ENCODE assay signal across 34 mouse cellular contexts in genomic region chr3:67947000-67947399, GRCm38 (mm10). TPM values are rescaled to one million over a fixed set of nuclear protein-coding genes. Genes with fewer than 3 reads are reported as not detected.
"Had no signal": no experiment of that assay in that cellular context is flagged by ENCODE, and none has a peak within 500 bp of the region (broad histone marks: within the 10 kb centered on the region; RNA-seq: fewer than 3 reads in every experiment).

No protein-coding gene starts in this region.

- DNase-seq: gastrocnemius, postnatal 14 days; gastrocnemius, postnatal 36 days; heart, adult 11 months; heart, adult 2 months; heart, postnatal 14 days; heart, postnatal 36 days; kidney, adult 11 months; kidney, adult 2 months; kidney, adult 9 months; kidney, postnatal 14 days; kidney, postnatal 36 days; layer of hippocampus, adult 9-11 months; layer of hippocampus, postnatal 36 days; left cerebral cortex, postnatal 4 days had no signal

- H3K4me2 ChIP-seq: heart, embryonic 11.5 days; heart, embryonic 13.5 days; heart, embryonic 15.5 days; hindbrain, embryonic 13.5 days; hindbrain, embryonic 15.5 days; kidney, embryonic 15.5 days; limb, embryonic 13.5 days; limb, embryonic 15.5 days; liver, embryonic 11.5 days had no signal

- H3K27me3 ChIP-seq: heart, embryonic 13.5 days; heart, embryonic 15.5 days; hindbrain, embryonic 13.5 days; hindbrain, embryonic 15.5 days; kidney, embryonic 15.5 days; limb, embryonic 13.5 days; limb, embryonic 15.5 days had no signal

- H3K27ac ChIP-seq: heart, adult 2 months; heart, embryonic 13.5 days; heart, embryonic 15.5 days; hindbrain, embryonic 13.5 days; hindbrain, embryonic 15.5 days; hindbrain, postnatal 0 days; kidney, embryonic 15.5 days; kidney, postnatal 0 days; limb, embryonic 13.5 days; limb, embryonic 15.5 days had no signal

- H3K4me3 ChIP-seq: heart, adult 2 months; heart, embryonic 13.5 days; heart, embryonic 15.5 days; hindbrain, embryonic 13.5 days; hindbrain, embryonic 15.5 days; kidney, embryonic 15.5 days; limb, embryonic 13.5 days; limb, embryonic 15.5 days had no signal

- H3K36me3 ChIP-seq: heart, embryonic 13.5 days; heart, embryonic 15.5 days; hindbrain, embryonic 13.5 days; hindbrain, embryonic 15.5 days; kidney, embryonic 15.5 days; limb, embryonic 13.5 days; limb, embryonic 15.5 days had no signal

- H3K9ac ChIP-seq: heart, embryonic 13.5 days; heart, embryonic 15.5 days; hindbrain, embryonic 13.5 days; hindbrain, embryonic 15.5 days; kidney, embryonic 15.5 days; limb, embryonic 13.5 days; limb, embryonic 15.5 days had no signal

- H3K4me1 ChIP-seq: hindbrain, embryonic 13.5 days; hindbrain, embryonic 15.5 days; kidney, embryonic 15.5 days; limb, embryonic 13.5 days; limb, embryonic 15.5 days had no signal

- ATAC-seq: hindbrain, postnatal 0 days; intestine, embryonic 16.5 days had no signal

- H3K9me3 ChIP-seq: heart, embryonic 13.5 days; heart, embryonic 15.5 days; hindbrain, embryonic 13.5 days; hindbrain, embryonic 15.5 days; kidney, embryonic 15.5 days; limb, embryonic 13.5 days; limb, embryonic 15.5 days had no signal

RNA-seq across cellular contexts. Expression of gene Iqschfp, which starts 55.0 kb away (rescaled TPM):
- total RNA-seq: gastrocnemius, adult 18-20 months; gastrocnemius, adult 8-10 months; gastrocnemius, postnatal 14 days; gastrocnemius, postnatal 36 days; heart, adult 2 months; heart, postnatal 14 days; heart, postnatal 36 days; hematopoietic stem cell, adult 5-6 weeks had no signal
- polyA plus RNA-seq: gonadal fat pad, adult 2 months; heart, adult 2 months; heart, embryonic 13.5 days; heart, embryonic 15.5 days; heart, postnatal 0 days; intestine, embryonic 14.5 days; intestine, embryonic 16.5 days; kidney, adult 2 months; kidney, embryonic 15.5 days; large intestine, adult 2 months; limb, embryonic 13.5 days; liver, embryonic 11.5 days had no signal

RNA-seq across cellular contexts. Expression of gene Iqcj, which starts 55.0 kb away (rescaled TPM):
- total RNA-seq: gastrocnemius, adult 18-20 months; gastrocnemius, adult 8-10 months; gastrocnemius, postnatal 14 days; gastrocnemius, postnatal 36 days; heart, adult 2 months; heart, postnatal 14 days; heart, postnatal 36 days; hematopoietic stem cell, adult 5-6 weeks had no signal
- polyA plus RNA-seq: gonadal fat pad, adult 2 months; heart, adult 2 months; heart, embryonic 11.5 days; heart, embryonic 13.5 days; heart, embryonic 15.5 days; heart, postnatal 0 days; hindbrain, embryonic 11.5 days; intestine, embryonic 14.5 days; kidney, adult 2 months; kidney, embryonic 15.5 days; kidney, postnatal 0 days; large intestine, adult 2 months; liver, embryonic 11.5 days had no signal
